Mouse (Mus musculus) mature B cell (primary cell): ENCODE results near the gene Pld1.

Source experiments
- in situ Hi-C: fragments of 300-500 bp; cut with MboI; formaldehyde crosslinking; loops from 2 replicates; pipeline ENCODE4 v1.14.3; 2019

Gene Pld1

GRCm38 (mm10) chr3:27938381-27939323 lies at the start of gene Pld1:
TSS of gene Pld1 (plus strand) at chr3:27938695.
- in situ Hi-C loops = no loop called here

- in situ Hi-C loops = no loop called here
Observed at GRCm38 (mm10) chr3:27896318-27896892, 42.1 kb upstream of the Pld1 start, which contains the start of gene Tmem212. TSS of gene Tmem212 (minus strand) at chr3:27896368.

DNA sequence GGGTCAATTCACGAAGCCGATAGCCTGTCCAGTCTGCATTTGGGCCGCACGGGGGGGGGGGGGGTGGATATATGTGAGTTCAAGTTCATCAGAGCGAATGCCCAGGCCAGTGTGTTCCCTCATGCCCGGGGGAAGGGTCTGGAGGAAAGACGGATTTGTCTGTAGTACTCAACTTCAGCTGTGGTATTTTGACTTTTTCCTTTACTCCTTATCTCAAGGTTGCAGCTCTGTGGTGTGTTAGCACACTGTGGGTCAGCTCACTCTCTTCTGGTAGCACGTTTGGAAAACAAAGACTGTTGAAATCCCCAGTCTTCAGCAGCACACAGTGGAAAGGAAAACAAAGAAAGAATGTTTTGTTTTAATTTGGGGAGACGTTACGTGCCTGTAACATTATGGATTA lies 40.3 kb upstream of the Pld1 start:
- in situ Hi-C loops = no loop called here

GRCm38 (mm10) chr3:27899012-27899726 lies 39.3 kb upstream of the Pld1 start:
- in situ Hi-C loops = no loop called here

DNA sequence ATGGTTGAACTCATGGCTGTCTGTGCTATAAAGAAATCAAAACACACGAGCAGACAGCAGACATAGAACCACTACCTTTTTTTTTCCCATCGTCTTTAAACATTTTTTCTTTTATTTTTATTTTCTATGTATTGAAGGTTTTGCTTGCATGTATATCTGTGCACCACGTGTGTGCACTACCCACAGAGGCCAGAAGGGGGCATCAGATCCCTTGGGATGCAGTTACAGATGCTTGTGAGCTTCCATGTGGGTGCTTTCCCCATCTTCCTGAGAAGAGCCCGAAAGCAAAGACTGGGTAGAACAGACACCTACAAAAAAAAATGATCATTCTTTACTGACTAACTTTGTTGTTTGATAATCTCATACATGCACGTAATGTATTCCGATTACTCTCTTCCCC lies 36.6 kb upstream of the Pld1 start:
- in situ Hi-C loops = no loop called here

DNA sequence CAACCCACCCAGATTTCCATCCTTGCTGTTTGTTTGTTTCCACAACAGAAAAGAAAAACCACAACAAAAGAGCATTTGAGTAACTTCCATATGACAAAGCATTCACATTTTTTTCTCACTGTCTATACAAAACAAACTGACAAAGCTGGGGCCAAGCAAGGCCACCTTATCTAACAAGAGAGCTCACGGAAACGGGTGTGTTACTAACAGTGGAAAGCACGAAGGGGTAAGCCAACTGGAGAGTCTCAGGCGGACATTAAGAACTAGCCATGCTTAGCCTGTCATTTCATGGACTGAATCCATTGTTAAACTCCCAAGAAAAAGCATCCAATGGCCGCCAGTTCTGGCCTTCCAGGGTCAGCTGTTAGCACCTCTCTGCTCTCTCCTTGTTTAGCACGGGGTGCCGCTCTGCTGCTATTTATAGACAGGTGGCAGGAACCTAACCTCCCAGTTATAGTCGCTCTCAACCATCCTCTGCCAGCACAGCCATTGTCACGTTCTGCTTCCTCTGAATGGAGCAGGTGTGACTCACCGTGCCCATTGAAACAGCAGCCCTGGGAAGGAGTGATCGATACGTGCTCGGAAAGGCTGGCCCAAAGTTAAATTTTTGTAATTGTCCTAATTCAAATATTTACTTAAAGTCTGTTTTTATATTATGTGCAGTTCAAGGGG lies 33.7 kb upstream of the Pld1 start:
- in situ Hi-C loops = no loop called here

DNA sequence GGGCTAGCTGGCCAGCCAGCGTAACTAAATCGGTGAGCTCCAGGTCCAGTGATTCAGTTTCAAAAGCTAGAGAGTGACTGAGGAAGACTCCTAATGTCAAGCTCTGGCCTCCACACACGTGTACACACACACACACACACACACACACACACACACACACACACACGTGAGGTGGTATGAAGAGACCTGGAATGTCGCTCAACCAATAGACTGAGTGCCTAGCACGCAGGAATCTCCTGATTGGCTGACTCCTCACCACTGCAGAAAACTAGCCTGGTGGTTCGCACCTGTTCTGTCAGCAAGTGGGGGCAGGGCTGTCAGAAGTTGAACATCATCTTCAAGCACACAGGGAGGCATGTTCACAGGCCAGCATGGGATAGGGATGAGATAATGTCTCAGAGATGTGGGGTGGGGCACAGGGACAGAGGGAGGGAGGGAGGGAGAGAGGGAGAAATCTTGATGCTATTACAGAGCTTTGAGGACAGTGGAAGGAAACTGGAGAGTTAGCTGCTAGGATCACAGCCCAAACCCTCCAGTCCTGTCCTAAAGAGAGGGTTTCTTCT lies 31.8 kb upstream of the Pld1 start:
- in situ Hi-C loops = no loop called here

- in situ Hi-C loops = no loop called here
Observed at GRCm38 (mm10) chr3:27907301-27907700, 31.2 kb upstream of the Pld1 start.

DNA sequence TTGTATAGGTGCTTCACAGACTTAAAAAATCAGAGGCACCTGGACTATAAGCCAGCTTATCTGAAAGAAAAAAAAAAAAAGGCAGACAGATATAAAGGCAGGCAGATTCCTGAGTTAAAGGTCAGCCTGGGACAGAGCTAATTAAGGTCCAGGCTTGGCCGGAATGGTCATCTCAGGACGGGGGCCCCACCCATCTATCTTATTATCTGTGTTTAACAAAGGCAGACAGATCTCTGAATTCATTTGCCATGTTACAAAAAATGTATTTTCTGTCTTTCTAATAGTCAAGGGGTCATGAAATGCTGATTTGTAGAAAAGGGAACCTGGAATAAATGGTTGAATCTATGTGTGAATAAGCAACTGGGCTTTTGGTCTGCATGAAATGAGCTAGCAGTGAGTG lies 30.2 kb upstream of the Pld1 start:
- in situ Hi-C loops = no loop called here

- in situ Hi-C loops = no loop called here
Observed at GRCm38 (mm10) chr3:27909016-27909415, 29.5 kb upstream of the Pld1 start.

- in situ Hi-C loops = no loop called here
Observed at GRCm38 (mm10) chr3:27918656-27919436, 19.6 kb upstream of the Pld1 start.

GRCm38 (mm10) chr3:27921268-27922020 lies 17.1 kb upstream of the Pld1 start:
- in situ Hi-C loops = no loop called here

- in situ Hi-C loops = no loop called here
Observed at GRCm38 (mm10) chr3:27924037-27924436, 14.5 kb upstream of the Pld1 start.

DNA sequence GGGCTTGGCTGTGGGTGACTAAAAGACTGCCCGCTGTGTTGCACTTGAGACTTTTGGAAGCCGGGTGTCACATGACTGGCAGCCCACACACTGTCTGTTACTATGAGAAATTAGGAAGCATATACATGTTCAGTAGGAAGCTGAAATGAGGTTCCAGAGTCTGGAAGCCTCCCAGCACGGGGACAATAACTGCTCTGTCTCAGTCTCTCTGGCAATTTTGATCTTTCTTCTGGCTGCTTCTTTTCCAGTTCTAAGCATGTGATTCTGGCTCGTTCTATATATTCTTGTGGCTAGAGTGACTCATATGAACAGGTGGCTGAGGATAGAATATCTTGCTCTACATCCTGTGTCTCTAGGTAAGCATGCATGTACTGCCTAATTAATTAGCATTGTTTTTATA lies 9.3 kb upstream of the Pld1 start:
- in situ Hi-C loops = no loop called here

- in situ Hi-C loops = no loop called here
Observed at GRCm38 (mm10) chr3:27932391-27932790, 6.1 kb upstream of the Pld1 start.

GRCm38 (mm10) chr3:27935644-27936043 lies 2.9 kb upstream of the Pld1 start:
- in situ Hi-C loops = no loop called here

GRCm38 (mm10) chr3:27936731-27937130 lies 1.8 kb upstream of the Pld1 start:
- in situ Hi-C loops = no loop called here

DNA sequence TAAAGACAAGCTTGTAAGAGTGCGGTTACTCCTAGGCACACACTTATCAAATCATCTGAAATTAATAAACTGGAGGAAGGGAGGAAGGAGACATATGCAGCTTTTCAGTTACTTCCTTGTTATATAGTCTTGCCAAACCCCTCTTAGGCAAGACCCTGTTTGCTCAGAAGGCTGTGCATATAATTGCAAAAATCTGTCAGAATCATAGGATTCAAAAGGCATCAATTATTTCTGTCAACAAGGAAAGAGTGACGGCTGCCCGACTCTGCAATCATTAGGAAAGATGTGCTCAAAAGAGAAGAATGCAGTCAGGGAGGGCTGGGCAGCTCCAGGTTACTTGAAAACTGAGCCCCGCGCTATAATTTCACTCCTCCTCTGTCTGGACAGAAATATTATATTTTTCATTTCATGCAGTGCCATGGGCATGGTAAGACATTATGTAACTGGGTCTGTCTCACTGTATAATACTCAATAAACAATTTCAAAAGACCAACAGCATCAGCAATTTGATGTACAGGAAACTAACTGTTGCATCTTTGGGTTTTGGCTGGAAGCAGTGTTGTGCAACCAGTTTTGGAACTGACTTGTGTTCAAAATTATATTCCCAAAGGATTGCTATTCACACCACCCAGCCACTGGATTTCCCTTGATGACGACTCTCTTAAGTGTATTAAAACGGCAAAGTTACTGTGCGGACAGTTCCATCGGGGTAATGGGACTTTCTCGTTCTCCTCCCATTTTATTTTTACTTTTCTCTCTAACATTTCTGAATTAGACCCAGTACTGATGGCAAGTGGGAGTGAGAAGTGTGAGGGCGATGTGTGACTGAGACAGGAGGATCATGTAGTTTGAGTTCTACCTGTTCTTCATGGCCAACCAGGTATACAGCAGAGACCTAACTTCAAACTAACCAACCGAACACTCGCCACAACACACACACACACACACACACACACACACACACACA lies 1.1 kb upstream of the Pld1 start:
- in situ Hi-C loops = no loop called here

DNA sequence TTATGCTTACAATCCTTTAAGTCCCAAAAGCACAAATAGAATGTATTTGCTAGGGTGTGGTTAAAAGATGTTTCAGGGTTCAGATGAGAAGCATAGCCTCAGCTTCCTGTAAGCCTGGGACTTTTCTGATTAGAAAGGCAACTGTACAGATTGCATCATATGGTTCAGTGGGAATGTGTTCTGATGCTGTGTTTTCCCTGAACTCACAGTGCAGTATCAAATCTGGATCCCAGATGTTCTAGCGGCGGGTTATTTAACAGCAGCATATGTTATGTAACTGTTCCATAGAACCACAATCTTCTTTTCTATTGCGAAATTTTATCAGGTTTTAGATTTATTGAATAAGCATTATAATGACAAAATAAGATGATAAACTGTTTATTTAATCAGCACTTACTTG lies 3.1 kb downstream of the Pld1 start:
- in situ Hi-C loops = no loop called here
